Mouse (Mus musculus): ENCODE results near the gene Slc39a11. TPM values are rescaled to one million over a fixed set of nuclear protein-coding genes. Genes with fewer than 3 reads are reported as not detected.

The Slc39a11 gene
- total and polyA plus RNA-seq, 3 experiments = 5.0 to 9.9 (median 5.3) TPM

GRCm38 (mm10) chr11:113214741-113215140 is 435.1 kb downstream of the Slc39a11 start:
- DNase-seq (ENCODE audit: low spot score) = no peak
- Histone ChIP-seq H3K27me3 (ENCODE audit: insufficient read depth, low read length) (no peaks in the 10 kb centered on the region), H3K36me3 (replicated peaks) (no peaks in the 10 kb centered on the region), H3K4me3 (ENCODE audit: low read depth, low read length) (no peak overlapping the region), H3K4me1 (ENCODE audit: insufficient read depth, low read depth, low read length) (no peaks in the 10 kb centered on the region), H3K9me3 (replicated peaks) (peaks cover 47% of the 10 kb centered on the region)
- no peak for TF ChIP-seq CTCF (IDR thresholded peaks at IDR 0.05; ENCODE audit: low read depth, low read length)
- no peak for TF ChIP-seq GATA2 (IDR thresholded peaks at IDR 0.05; ENCODE audit: borderline replicate concordance, low read depth, low read length)
- TF ChIP-seq TAL1 (conservative IDR thresholded peaks at IDR 0.05; ENCODE audit: low read depth, low read length) = no peak
- TF ChIP-seq GATA1 (IDR thresholded peaks at IDR 0.05; ENCODE audit: borderline replicate concordance, low read length) = no peak
- TF ChIP-seq POLR2AphosphoS5 (IDR thresholded peaks at IDR 0.05; ENCODE audit: insufficient replicate concordance, low read depth, low read length) = no peak
- ATAC-seq (ENCODE audit: extremely low read depth, insufficient number of reproducible peaks, low FRiP score, poor library complexity, severe bottlenecking) = no peak

- ATAC-seq (ENCODE audit: extremely low read depth, insufficient number of reproducible peaks, low FRiP score, poor library complexity, severe bottlenecking) (no peak), DNase-seq (ENCODE audit: low spot score) (no peak)
- H3K4me3 ChIP-seq (ENCODE audit: low read depth, low read length) = no peak overlapping the region
- no peaks in the 10 kb centered on the region for H3K36me3 ChIP-seq (replicated peaks)
- TF ChIP-seq GATA1 (IDR thresholded peaks at IDR 0.05; ENCODE audit: borderline replicate concordance, low read length) (no peak), POLR2AphosphoS5 (IDR thresholded peaks at IDR 0.05; ENCODE audit: insufficient replicate concordance, low read depth, low read length) (no peak), TAL1 (conservative IDR thresholded peaks at IDR 0.05; ENCODE audit: low read depth, low read length) (no peak), GATA2 (IDR thresholded peaks at IDR 0.05; ENCODE audit: borderline replicate concordance, low read depth, low read length) (no peak), CTCF (IDR thresholded peaks at IDR 0.05; ENCODE audit: low read depth, low read length) (no peak)
- no peaks in the 10 kb centered on the region for H3K4me1 ChIP-seq (ENCODE audit: insufficient read depth, low read depth, low read length)
- H3K9me3 ChIP-seq (replicated peaks) = peaks cover 57% of the 10 kb centered on the region
- H3K27me3 ChIP-seq (ENCODE audit: insufficient read depth, low read length) = no peaks in the 10 kb centered on the region
These were observed 437.4 kb downstream of the Slc39a11 start for GRCm38 (mm10) chr11:113212390-113213025.

- Histone ChIP-seq H3K9me3 (replicated peaks) (peaks cover 61% of the 10 kb centered on the region), H3K27me3 (ENCODE audit: insufficient read depth, low read length) (no peaks in the 10 kb centered on the region), H3K4me1 (ENCODE audit: insufficient read depth, low read depth, low read length) (no peaks in the 10 kb centered on the region), H3K36me3 (replicated peaks) (no peaks in the 10 kb centered on the region), H3K4me3 (ENCODE audit: low read depth, low read length) (no peak overlapping the region)
- DNase-seq (ENCODE audit: low spot score) (no peak), ATAC-seq (ENCODE audit: extremely low read depth, insufficient number of reproducible peaks, low FRiP score, poor library complexity, severe bottlenecking) (no peak)
- no peak for TF ChIP-seq GATA1 (IDR thresholded peaks at IDR 0.05; ENCODE audit: borderline replicate concordance, low read length)
- no peak for TF ChIP-seq POLR2AphosphoS5 (IDR thresholded peaks at IDR 0.05; ENCODE audit: insufficient replicate concordance, low read depth, low read length)
- no peak for TF ChIP-seq GATA2 (IDR thresholded peaks at IDR 0.05; ENCODE audit: borderline replicate concordance, low read depth, low read length)
- TF ChIP-seq CTCF (IDR thresholded peaks at IDR 0.05; ENCODE audit: low read depth, low read length) = no peak
- TF ChIP-seq TAL1 (conservative IDR thresholded peaks at IDR 0.05; ENCODE audit: low read depth, low read length) = no peak
These were observed 440.5 kb downstream of the Slc39a11 start for GRCm38 (mm10) chr11:113209220-113209878.

GRCm38 (mm10) chr11:113208521-113209072 is 441.3 kb downstream of the Slc39a11 start:
- Histone ChIP-seq H3K36me3 (replicated peaks) (no peaks in the 10 kb centered on the region), H3K4me1 (ENCODE audit: insufficient read depth, low read depth, low read length) (no peaks in the 10 kb centered on the region), H3K4me3 (ENCODE audit: low read depth, low read length) (no peak overlapping the region), H3K27me3 (ENCODE audit: insufficient read depth, low read length) (no peaks in the 10 kb centered on the region), H3K9me3 (replicated peaks) (peaks cover 60% of the 10 kb centered on the region)
- ATAC-seq (ENCODE audit: extremely low read depth, insufficient number of reproducible peaks, low FRiP score, poor library complexity, severe bottlenecking) = no peak
- TF ChIP-seq TAL1 (conservative IDR thresholded peaks at IDR 0.05; ENCODE audit: low read depth, low read length) (no peak), GATA1 (IDR thresholded peaks at IDR 0.05; ENCODE audit: borderline replicate concordance, low read length) (no peak)
- no peak for DNase-seq (ENCODE audit: low spot score)

GRCm38 (mm10) chr11:113207966-113208365 is 441.9 kb downstream of the Slc39a11 start:
- TF ChIP-seq GATA1 (IDR thresholded peaks at IDR 0.05; ENCODE audit: borderline replicate concordance, low read length) = no peak
- TF ChIP-seq TAL1 (conservative IDR thresholded peaks at IDR 0.05; ENCODE audit: low read depth, low read length) = no peak
- TF ChIP-seq POLR2AphosphoS5 (IDR thresholded peaks at IDR 0.05; ENCODE audit: insufficient replicate concordance, low read depth, low read length) = no peak
- TF ChIP-seq GATA2 (IDR thresholded peaks at IDR 0.05; ENCODE audit: borderline replicate concordance, low read depth, low read length) = no peak
- no peak for TF ChIP-seq CTCF (IDR thresholded peaks at IDR 0.05; ENCODE audit: low read depth, low read length)
- H3K4me3 ChIP-seq (ENCODE audit: low read depth, low read length) = no peak overlapping the region
- no peaks in the 10 kb centered on the region for H3K27me3 ChIP-seq (ENCODE audit: insufficient read depth, low read length)
- ATAC-seq (ENCODE audit: extremely low read depth, insufficient number of reproducible peaks, low FRiP score, poor library complexity, severe bottlenecking) (no peak), DNase-seq (ENCODE audit: low spot score) (no peak)
- H3K4me1 ChIP-seq (ENCODE audit: insufficient read depth, low read depth, low read length) = no peaks in the 10 kb centered on the region
- H3K36me3 ChIP-seq (replicated peaks) = no peaks in the 10 kb centered on the region
- H3K9me3 ChIP-seq (replicated peaks) = peaks cover 63% of the 10 kb centered on the region

GRCm38 (mm10) chr11:113206099-113206498 is 443.8 kb downstream of the Slc39a11 start:
- no peak for TF ChIP-seq CTCF (IDR thresholded peaks at IDR 0.05; ENCODE audit: low read depth, low read length)
- TF ChIP-seq GATA2 (IDR thresholded peaks at IDR 0.05; ENCODE audit: borderline replicate concordance, low read depth, low read length) = no peak
- TF ChIP-seq POLR2AphosphoS5 (IDR thresholded peaks at IDR 0.05; ENCODE audit: insufficient replicate concordance, low read depth, low read length) = no peak
- no peak for TF ChIP-seq TAL1 (conservative IDR thresholded peaks at IDR 0.05; ENCODE audit: low read depth, low read length)
- no peak for TF ChIP-seq GATA1 (IDR thresholded peaks at IDR 0.05; ENCODE audit: borderline replicate concordance, low read length)

More at GRCm38 (mm10) chr11:113206099-113206498, 443.8 kb downstream of the Slc39a11 start:
- Histone ChIP-seq H3K4me1 (ENCODE audit: insufficient read depth, low read depth, low read length) (no peaks in the 10 kb centered on the region), H3K36me3 (replicated peaks) (no peaks in the 10 kb centered on the region), H3K4me3 (ENCODE audit: low read depth, low read length) (no peak overlapping the region), H3K27me3 (ENCODE audit: insufficient read depth, low read length) (no peaks in the 10 kb centered on the region), H3K9me3 (replicated peaks) (peaks cover 64% of the 10 kb centered on the region)
- ATAC-seq (ENCODE audit: extremely low read depth, insufficient number of reproducible peaks, low FRiP score, poor library complexity, severe bottlenecking) = no peak
- DNase-seq (ENCODE audit: low spot score) = no peak
